Mouse (Mus musculus) cortical plate, adult 2 months (tissue): ENCODE results near the gene Gtf3c2. TPM values are rescaled to one million over a fixed set of nuclear protein-coding genes. Genes with fewer than 3 reads are reported as not detected.

Experiments
- H3K27ac ChIP-seq: fragments of 200-500 bp; 2 replicates; pipeline ENCODE4 v1.5.1; 2012; ENCODE audit warnings: low read length, control low read depth, inconsistent platforms; ENCODE audit not compliant: insufficient read depth
- H3K4me1 ChIP-seq: fragments of 200-500 bp; 2 replicates; pipeline ENCODE4 v1.6.1; 2011; ENCODE audit warnings: low read length; ENCODE audit not compliant: control insufficient read depth, insufficient read depth
- H3K4me3 ChIP-seq: fragments of 200-500 bp; 2 replicates; pipeline ENCODE4 v1.5.1; 2011; ENCODE audit warnings: mild to moderate bottlenecking, low read length, control low read depth; ENCODE audit not compliant: insufficient read depth
- CTCF ChIP-seq: fragments of 200-500 bp; IDR thresholded peaks from 2 replicates; pipeline ENCODE4 v1.5.1; 2011; ENCODE audit warnings: mild to moderate bottlenecking, control low read depth, low read length; ENCODE audit not compliant: insufficient read depth; ENCODE audit errors: extremely low read depth
- POLR2A ChIP-seq: fragments of 200-500 bp; IDR thresholded peaks from 2 replicates; pipeline ENCODE4 v1.6.1; 2011; ENCODE audit warnings: mild to moderate bottlenecking, low read length, control low read depth; ENCODE audit not compliant: insufficient read depth; ENCODE audit errors: extremely low read depth
- polyA plus RNA-seq: library from polyadenylated mRNA; depleted of rRNA; stranded (reverse); fragments of >200 nt; gene quantifications from 2 replicates; pipeline ENCODE4 v1.2.3, GENCODE M21; 2012

The Gtf3c2 gene
- polyA plus RNA-seq, 1 experiment: 86.8 TPM

DNA sequence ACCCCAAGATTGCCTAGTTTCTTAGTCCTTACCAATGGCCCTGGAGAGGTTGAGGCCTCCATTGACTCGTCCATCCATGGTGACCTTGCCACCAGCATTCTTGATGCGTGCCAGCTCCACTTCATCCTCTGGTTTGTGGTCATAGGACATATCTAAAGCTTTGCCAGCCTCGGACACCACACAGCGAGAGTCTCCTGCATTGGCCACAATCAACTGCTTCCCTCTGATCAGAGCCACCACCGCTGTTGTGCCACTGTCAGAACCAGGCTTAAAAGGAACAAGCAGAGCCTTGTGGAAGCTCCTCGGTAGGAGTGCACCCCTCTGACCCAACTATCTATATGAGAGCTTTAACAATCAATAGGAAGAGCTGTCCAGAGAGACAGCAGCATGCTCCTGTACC, 24.5 kb upstream of the Gtf3c2 start:
- TF ChIP-seq CTCF: no peak
- no peak for TF ChIP-seq POLR2A
- H3K4me1 ChIP-seq: no peaks in the 10 kb centered on the region
- H3K27ac ChIP-seq: no peak overlapping the region
- no peak overlapping the region for H3K4me3 ChIP-seq

DNA sequence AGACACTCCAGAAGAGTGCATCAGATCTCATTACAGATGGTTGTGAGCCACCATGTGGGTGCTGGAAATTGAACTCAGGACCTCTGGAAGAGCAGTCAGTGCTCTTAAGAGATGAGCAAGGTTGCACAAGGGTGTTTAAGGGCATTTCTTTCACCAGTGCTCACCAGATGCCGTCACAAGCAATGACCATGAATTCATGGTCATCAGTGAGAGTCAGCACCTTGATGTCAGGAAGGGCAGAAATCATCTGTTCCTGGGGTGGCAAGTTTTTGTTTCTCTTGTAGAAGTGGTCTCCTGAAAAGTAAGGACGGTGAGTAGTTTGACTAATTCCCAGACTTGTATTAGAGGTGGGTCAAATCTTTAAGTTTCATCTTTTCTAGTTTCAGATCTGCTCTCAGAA, 23.9 kb upstream of the Gtf3c2 start:
- Histone ChIP-seq H3K4me3 (no peak overlapping the region), H3K4me1 (no peaks in the 10 kb centered on the region), H3K27ac (no peak overlapping the region)
- no peak for TF ChIP-seq CTCF
- TF ChIP-seq POLR2A: no peak

DNA sequence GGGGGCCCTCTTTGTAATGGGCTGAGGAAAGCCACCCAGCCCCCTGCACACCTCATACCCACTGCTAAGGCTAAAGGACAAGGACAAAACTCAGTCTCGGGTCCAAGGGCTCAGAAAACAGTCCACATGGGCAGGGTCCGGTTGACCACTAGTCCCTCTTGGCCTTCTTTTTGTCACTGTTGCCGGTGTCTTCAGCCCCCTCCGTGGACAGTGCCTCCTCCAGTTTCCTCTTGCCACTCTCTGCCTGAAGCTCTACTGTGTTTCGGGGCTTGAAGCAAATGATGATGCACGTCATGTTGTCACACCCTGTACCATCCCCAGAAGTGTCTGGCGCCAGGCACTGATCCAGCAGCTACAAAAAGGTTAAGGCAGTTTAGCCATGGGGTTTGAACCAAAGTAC, 23.0 kb upstream of the Gtf3c2 start:
- no peak overlapping the region for H3K27ac ChIP-seq
- H3K4me3 ChIP-seq: no peak overlapping the region; the same call in 1 of the 2 replicates

DNA sequence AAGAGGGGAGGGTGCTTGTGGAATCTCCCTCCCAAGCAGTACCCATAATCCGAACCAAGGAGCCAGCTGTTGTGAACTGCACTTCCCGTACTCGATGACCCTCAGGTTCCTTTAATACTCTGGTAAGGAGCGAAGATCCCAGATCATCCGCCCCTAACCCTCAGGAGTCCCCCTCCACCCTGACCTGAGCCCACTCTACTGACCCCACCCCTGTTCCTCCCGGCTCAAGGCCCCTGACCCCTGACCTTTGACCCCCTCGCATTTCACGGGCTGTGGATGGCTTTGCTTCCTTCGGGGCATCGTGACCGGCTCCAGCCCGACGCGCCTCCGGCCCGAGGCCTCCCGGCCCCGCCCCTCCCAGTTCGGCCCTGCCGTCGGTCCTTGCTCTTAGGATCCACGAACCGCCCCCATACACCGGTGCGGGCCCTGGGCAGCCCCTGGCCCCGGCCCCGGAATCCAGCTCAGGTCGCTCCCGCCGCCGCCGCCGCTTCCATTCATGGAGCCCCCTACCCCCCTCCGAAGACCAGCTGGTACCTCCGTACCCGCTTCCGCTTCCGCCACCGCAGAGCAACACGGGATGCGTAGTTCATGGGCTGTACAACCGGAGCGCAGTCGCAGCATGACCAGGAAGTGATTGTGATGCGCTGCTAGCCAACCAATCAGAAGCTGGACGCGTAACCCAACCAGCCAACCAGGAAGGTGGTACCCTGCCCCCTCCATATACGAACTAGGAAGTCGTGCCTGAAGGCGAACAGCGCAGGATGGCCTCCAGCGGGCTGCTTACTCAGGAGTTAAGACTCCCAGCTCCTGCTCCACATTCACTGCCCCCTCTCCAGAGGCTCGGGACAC, 22.0 kb upstream of the Gtf3c2 start, which contains the start of gene Zfp513:
Gene Zfp513 (minus strand): TSS at position 562 of the 849 bp plus-strand sequence.
- H3K4me1 ChIP-seq: no peaks in the 10 kb centered on the region
- peak within 1 kb of the TSS; percentile 59 for H3K27ac ChIP-seq
- peak within 1 kb of the TSS; percentile 69 for H3K4me3 ChIP-seq
- TF ChIP-seq POLR2A (peak; percentile 90), CTCF (no peak)

More for the DNA sequence above, 23.0 kb upstream of the Gtf3c2 start:
- no peaks in the 10 kb centered on the region for H3K4me1 ChIP-seq
- no peak for TF ChIP-seq POLR2A
- TF ChIP-seq CTCF: no peak

DNA sequence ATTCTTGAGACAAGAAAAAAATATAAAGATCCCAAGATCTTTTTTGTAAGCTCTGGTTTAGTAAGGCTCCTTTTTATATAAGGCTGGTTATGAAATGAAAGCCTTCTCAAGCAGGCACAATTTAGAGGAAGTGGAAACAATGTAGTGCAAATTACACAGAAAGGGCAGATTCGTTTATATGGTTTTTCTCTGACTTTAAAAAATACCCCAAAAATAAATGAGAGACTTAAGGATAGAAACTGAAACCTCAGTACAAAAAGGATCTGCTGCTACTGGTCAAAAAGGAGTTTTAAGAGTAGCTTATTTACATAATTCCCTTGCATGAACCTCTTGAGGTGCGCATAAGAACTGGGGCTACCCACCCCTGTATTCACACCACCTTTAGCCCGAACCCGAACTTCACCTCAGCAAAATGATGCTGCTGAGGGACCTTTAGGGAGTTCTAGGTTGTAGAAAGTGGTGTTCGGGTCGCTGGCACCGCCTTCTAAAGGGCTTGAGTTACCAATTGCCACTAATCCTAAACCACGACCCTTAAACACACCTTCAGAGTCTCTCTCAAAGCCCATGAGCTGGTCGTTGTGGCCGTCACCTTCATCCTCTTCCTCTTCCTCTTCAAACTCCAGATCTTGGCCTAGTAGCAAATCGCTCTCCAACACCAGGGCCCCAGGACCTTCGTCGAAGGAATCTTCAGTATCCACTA, 21.2 kb upstream of the Gtf3c2 start:
- Histone ChIP-seq H3K4me1 (no peaks in the 10 kb centered on the region), H3K4me3 (peak overlapping the region; percentile 69), H3K27ac (peak overlapping the region; percentile 59)
- TF ChIP-seq POLR2A (no peak), CTCF (no peak)

DNA sequence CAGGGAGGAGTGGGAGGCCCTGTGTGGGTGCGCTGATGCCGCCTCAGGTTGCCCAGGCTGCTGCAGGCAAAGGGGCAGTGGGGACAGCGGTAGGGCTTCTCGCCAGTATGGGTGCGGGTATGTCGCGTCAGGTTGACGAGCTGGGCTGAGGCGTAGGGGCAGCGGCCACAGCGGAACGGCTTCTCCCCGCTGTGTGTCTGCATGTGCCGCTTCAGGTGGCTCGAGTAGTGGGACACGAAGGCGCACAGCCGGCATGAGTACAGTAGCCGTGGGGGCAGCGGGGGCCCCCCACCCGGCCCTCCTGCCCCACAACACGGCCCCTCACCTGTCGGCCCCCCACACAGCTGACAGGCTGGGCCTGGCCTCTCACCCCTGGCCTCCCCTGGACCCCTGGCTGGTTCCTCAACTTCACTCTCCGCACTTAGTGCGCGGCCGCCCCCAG, 20.4 kb upstream of the Gtf3c2 start:
- no peak overlapping the region for H3K27ac ChIP-seq
- no peak overlapping the region for H3K4me3 ChIP-seq
- no peaks in the 10 kb centered on the region for H3K4me1 ChIP-seq
- TF ChIP-seq POLR2A: no peak
- TF ChIP-seq CTCF: no peak

DNA sequence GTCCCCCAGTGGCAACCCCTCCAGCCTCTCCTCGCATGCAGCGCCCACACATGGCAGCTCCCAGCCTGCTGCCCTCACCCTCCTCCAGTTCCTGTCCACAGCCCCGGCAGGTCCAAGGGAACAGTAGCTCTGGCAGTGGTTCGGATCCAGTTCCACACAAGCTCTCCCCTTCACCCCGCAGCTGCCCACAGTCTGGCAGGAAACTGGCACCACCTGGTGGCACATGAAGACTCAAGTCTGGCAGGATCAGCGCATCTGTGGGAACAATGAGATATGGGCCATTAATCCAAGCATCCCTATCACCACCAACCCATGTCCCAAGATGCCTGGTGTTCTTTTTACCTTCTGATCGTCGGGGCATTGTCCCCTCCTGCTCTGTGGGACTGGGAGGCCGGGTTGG, 19.9 kb upstream of the Gtf3c2 start:
- H3K27ac ChIP-seq: no peak overlapping the region
- H3K4me3 ChIP-seq: no peak overlapping the region
- H3K4me1 ChIP-seq: no peaks in the 10 kb centered on the region
- peak; percentile 51; the same call in 1 of the 2 replicates for TF ChIP-seq POLR2A
- TF ChIP-seq CTCF: 0 out of 2 replicates have a peak, but pooled peaks have one; percentile 15

DNA sequence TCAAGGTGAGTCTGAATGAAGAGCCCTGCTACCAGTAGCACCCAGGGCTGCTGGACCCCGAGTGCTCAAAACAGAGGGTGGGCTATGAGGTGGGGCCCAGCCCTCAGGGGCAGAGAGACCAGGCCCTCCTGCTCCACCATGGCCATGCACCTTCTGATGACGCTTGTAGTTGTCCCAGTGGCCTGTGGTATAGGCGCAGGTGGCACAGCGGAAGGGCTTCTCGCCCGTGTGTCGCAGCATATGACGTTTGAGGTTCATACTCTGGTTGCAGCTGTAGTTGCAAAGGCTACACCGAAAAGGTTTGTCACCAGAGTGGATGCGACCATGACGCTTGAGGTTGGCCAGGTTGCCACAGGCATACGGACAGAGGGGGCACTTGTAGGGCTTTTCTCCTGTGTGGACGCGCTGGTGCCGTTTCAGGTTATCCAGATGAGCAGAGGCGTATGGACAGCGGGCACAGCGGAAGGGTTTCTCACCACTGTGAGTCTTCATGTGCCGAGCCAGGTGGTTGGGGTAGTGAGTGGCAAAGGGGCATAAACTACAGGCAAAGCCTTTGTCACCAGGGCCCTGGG, 19.5 kb upstream of the Gtf3c2 start:
- Histone ChIP-seq H3K4me1 (no peaks in the 10 kb centered on the region), H3K4me3 (no peak overlapping the region), H3K27ac (no peak overlapping the region)
- TF ChIP-seq CTCF: no peak
- no peak; the same call in 1 of the 2 replicates for TF ChIP-seq POLR2A

DNA sequence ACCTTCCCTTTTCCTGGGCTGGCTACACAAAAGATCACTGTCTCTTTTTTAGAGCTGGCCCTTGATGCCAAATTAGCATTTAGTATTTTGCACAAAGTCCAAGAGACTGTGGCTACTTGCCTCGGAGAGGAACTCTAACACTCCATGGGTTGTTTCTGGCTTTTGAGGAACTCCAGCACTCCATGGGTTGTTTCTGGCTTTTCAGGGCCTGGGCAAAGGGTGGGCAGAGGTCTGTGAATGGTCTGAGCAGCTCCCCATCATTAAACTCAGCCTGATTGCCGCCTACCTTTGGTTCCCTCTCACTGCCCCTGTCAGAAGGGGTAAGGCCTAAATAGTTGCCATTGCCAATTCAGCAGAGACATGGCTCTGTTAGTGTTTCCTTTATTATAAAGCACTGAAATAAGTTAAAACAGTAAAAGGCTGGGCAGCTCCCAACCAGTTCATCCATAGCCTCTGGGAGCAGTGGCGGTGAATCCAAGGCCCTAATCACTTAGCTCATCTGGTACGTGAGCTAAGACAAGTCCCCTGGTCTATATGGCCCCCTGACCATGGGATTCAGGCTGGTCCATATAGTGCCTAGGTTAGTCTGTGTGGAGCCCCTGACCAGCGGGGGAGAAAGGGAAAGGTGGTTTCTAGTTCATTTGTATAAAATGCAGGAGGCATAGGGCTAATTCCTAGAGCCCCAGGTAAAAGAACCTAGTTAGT, 18.8 kb upstream of the Gtf3c2 start:
- Histone ChIP-seq H3K27ac (no peak overlapping the region), H3K4me1 (peaks cover 2% of the 10 kb centered on the region; the same call in 1 of the 2 replicates), H3K4me3 (no peak overlapping the region)
- TF ChIP-seq POLR2A (peak; percentile 43; the same call in 1 of the 2 replicates), CTCF (no peak)
